Mouse (Mus musculus): Measurements from ENCODE around the gene Usf1. TPM values are rescaled to one million over a fixed set of nuclear protein-coding genes. Genes with fewer than 3 reads are reported as not detected.

The Usf1 gene
- 80.1 and 86.0 TPM in 2 replicates for polyA plus RNA-seq (2012; rRNA removed)

GRCm38 (mm10) chr1:171410947-171411484 lies at the start of gene Usf1:
Gene Usf1, plus strand, starts transcription at chr1:171411313.
- 1% methylated on average over 36 of the region's 36 CpGs for WGBS
- DNase-seq (ENCODE audit: low read depth, low spot score): no peak

GRCm38 (mm10) chr1:171365934-171366333 lies 45.2 kb upstream of the Usf1 start:
- WGBS: 40% methylated on average over 7 of the region's 7 CpGs
- no peak for DNase-seq (ENCODE audit: low read depth, low spot score)

- WGBS: 19% methylated on average over 20 of the region's 20 CpGs
- no peak for DNase-seq (ENCODE audit: low read depth, low spot score)
Observed at GRCm38 (mm10) chr1:171369845-171370556, 41.1 kb upstream of the Usf1 start, which contains the start of gene Nectin4. Gene Nectin4, plus strand, starts transcription at chr1:171370099.

GRCm38 (mm10) chr1:171372880-171373279 lies 38.2 kb upstream of the Usf1 start:
- DNase-seq (ENCODE audit: low read depth, low spot score): no peak
- WGBS: 60% methylated on average over 3 of the region's 3 CpGs

GRCm38 (mm10) chr1:171373946-171374345 lies 37.2 kb upstream of the Usf1 start:
- no peak for DNase-seq (ENCODE audit: low read depth, low spot score)
- whole genome bisulfite sequencing: 33% methylated on average over 4 of the region's 4 CpGs

GRCm38 (mm10) chr1:171375646-171376097 lies 35.4 kb upstream of the Usf1 start:
- DNase-seq (ENCODE audit: low read depth, low spot score): no peak
- 19% methylated on average over 9 of the region's 9 CpGs for WGBS

GRCm38 (mm10) chr1:171378298-171378697 lies 32.8 kb upstream of the Usf1 start:
- WGBS: 88% methylated on average over 6 of the region's 6 CpGs
- no peak for DNase-seq (ENCODE audit: low read depth, low spot score)

- no peak for DNase-seq (ENCODE audit: low read depth, low spot score)
- WGBS: 33% methylated on average over 31 of the region's 31 CpGs
Observed at GRCm38 (mm10) chr1:171379935-171380599, 31.0 kb upstream of the Usf1 start.

- 84% methylated on average over 11 of the region's 11 CpGs for WGBS
Observed at GRCm38 (mm10) chr1:171382096-171382620, 29.0 kb upstream of the Usf1 start.

GRCm38 (mm10) chr1:171384361-171384760 lies 26.8 kb upstream of the Usf1 start:
- 65% methylated on average over 9 of the region's 9 CpGs for WGBS
- DNase-seq (ENCODE audit: low read depth, low spot score): no peak

More at GRCm38 (mm10) chr1:171382096-171382620, 29.0 kb upstream of the Usf1 start:
- no peak for DNase-seq (ENCODE audit: low read depth, low spot score)

GRCm38 (mm10) chr1:171385171-171385570 lies 25.9 kb upstream of the Usf1 start:
- DNase-seq (ENCODE audit: low read depth, low spot score): no peak
- WGBS: 83% methylated on average over 9 of the region's 9 CpGs

- no peak for DNase-seq (ENCODE audit: low read depth, low spot score)
- WGBS: 66% methylated on average over 6 of the region's 6 CpGs
Observed at GRCm38 (mm10) chr1:171387099-171387498, 24.0 kb upstream of the Usf1 start.

- DNase-seq (ENCODE audit: low read depth, low spot score): no peak
- 77% methylated on average over 15 of the region's 15 CpGs for WGBS
Observed at GRCm38 (mm10) chr1:171388376-171389102, 22.6 kb upstream of the Usf1 start, which contains the start of gene Arhgap30. Gene Arhgap30, plus strand, starts transcription at chr1:171388954.

GRCm38 (mm10) chr1:171390101-171390500 lies 21.0 kb upstream of the Usf1 start:
- no peak for DNase-seq (ENCODE audit: low read depth, low spot score)
- WGBS: 54% methylated on average over 4 of the region's 4 CpGs

GRCm38 (mm10) chr1:171401821-171402220 lies 9.3 kb upstream of the Usf1 start:
- no peak for DNase-seq (ENCODE audit: low read depth, low spot score)
- WGBS: 84% methylated on average over 4 of the region's 4 CpGs

- WGBS: 81% methylated on average over 9 of the region's 9 CpGs
- no peak for DNase-seq (ENCODE audit: low read depth, low spot score)
Observed at GRCm38 (mm10) chr1:171402991-171403390, 8.1 kb upstream of the Usf1 start.

GRCm38 (mm10) chr1:171407263-171407662 lies 3.9 kb upstream of the Usf1 start:
- WGBS: 73% methylated on average over 5 of the region's 5 CpGs
- no peak for DNase-seq (ENCODE audit: low read depth, low spot score)

GRCm38 (mm10) chr1:171410231-171410630 lies 882 bp upstream of the Usf1 start:
- DNase-seq (ENCODE audit: low read depth, low spot score): no peak
- WGBS: 98% methylated on average over 1 of the region's 1 CpGs

GRCm38 (mm10) chr1:171411492-171411941 lies 404 bp downstream of the Usf1 start:
- under 1% methylated on average over 39 of the region's 39 CpGs for WGBS
- DNase-seq (ENCODE audit: low read depth, low spot score): no peak

GRCm38 (mm10) chr1:171412001-171412441 lies 908 bp downstream of the Usf1 start:
- WGBS: under 1% methylated on average over 20 of the region's 20 CpGs
- no peak for DNase-seq (ENCODE audit: low read depth, low spot score)
